Mouse (Mus musculus) embryo, embryonic 10.5 days (tissue): ENCODE results near the gene Epha4.

Experiments
- DNase-seq: peaks from one replicate; pipeline ENCODE4 v3.0.0-alpha.2; 2015; ENCODE audit warnings: low spot score

Gene Epha4

GRCm38 (mm10) chr1:77512431-77513195 is 2.3 kb downstream of the Epha4 start:
- peak; percentile 75 for DNase-seq

- DNase-seq: peak; percentile 56
Measured at GRCm38 (mm10) chr1:77512059-77512407, 2.9 kb downstream of the Epha4 start.

- peak; percentile 62 for DNase-seq
Measured at GRCm38 (mm10) chr1:77511372-77512058, 3.4 kb downstream of the Epha4 start.

GRCm38 (mm10) chr1:77510623-77511022 is 4.3 kb downstream of the Epha4 start:
- DNase-seq: no peak

GRCm38 (mm10) chr1:77506856-77507200 is 8.1 kb downstream of the Epha4 start:
- no peak for DNase-seq

GRCm38 (mm10) chr1:77506038-77506855 is 8.6 kb downstream of the Epha4 start:
- DNase-seq: peak; percentile 42

GRCm38 (mm10) chr1:77505263-77505662 is 9.6 kb downstream of the Epha4 start:
- no peak for DNase-seq

GRCm38 (mm10) chr1:77504813-77505212 is 10.1 kb downstream of the Epha4 start:
- no peak for DNase-seq

- DNase-seq: peak; percentile 52
Measured at GRCm38 (mm10) chr1:77503711-77504181, 11.1 kb downstream of the Epha4 start.

GRCm38 (mm10) chr1:77502554-77503119 is 12.3 kb downstream of the Epha4 start:
- DNase-seq: peak; percentile 88

GRCm38 (mm10) chr1:77501363-77501933 is 13.4 kb downstream of the Epha4 start:
- DNase-seq: no peak

- DNase-seq: no peak
Measured at GRCm38 (mm10) chr1:77497506-77497905, 17.4 kb downstream of the Epha4 start.

GRCm38 (mm10) chr1:77496468-77497181 is 18.3 kb downstream of the Epha4 start:
- DNase-seq: peak; percentile 87

GRCm38 (mm10) chr1:77495790-77496158 is 19.1 kb downstream of the Epha4 start:
- DNase-seq: peak; percentile 54

- peak; percentile 86 for DNase-seq
Measured at GRCm38 (mm10) chr1:77495030-77495789, 19.7 kb downstream of the Epha4 start.

GRCm38 (mm10) chr1:77493841-77494635 is 20.9 kb downstream of the Epha4 start:
- DNase-seq: peak; percentile 61

- DNase-seq: no peak
Measured at GRCm38 (mm10) chr1:77490166-77490565, 24.7 kb downstream of the Epha4 start.

GRCm38 (mm10) chr1:77489387-77489786 is 25.5 kb downstream of the Epha4 start:
- DNase-seq: no peak

GRCm38 (mm10) chr1:77487856-77488462 is 26.9 kb downstream of the Epha4 start:
- no peak for DNase-seq
